Mouse (Mus musculus): ENCODE results near the gene Man1c1.

Man1c1 gene

GRCm38 (mm10) chr4:134515614-134516013 lies 188.5 kb downstream of the Man1c1 start:
- no peak for DNase-seq (ENCODE audit: low read depth, low spot score)

- DNase-seq (ENCODE audit: low read depth, low spot score), result no peak
These were observed 189.7 kb downstream of the Man1c1 start for GRCm38 (mm10) chr4:134514309-134514930.

- DNase-seq (ENCODE audit: low read depth, low spot score), result no peak
These were observed 191.3 kb downstream of the Man1c1 start for GRCm38 (mm10) chr4:134512798-134513197.

- no peak for DNase-seq (ENCODE audit: low read depth, low spot score)
These were observed 192.4 kb downstream of the Man1c1 start for GRCm38 (mm10) chr4:134511730-134512129.

Data from c-Kit-negative CD71-positive TER-119-positive erythroid progenitor cells, embryonic 14.5 days (primary cell).